Mouse (Mus musculus) stomach, postnatal 0 days (tissue): ENCODE measurements at regions not wholly inside any gene's neighbourhood (a gene's known extent, or its start where the extent isn't known, plus 50 kb on each side); places are given as distances from the start of the nearest gene placed in this dataset.

Source experiments
- CTCF ChIP-seq: IDR thresholded peaks from 2 replicates; pipeline ENCODE4 v1.5.1; 2016; ENCODE audit warnings: antibody characterized with exemption, low read depth, mild to moderate bottlenecking, moderate library complexity
- EP300 ChIP-seq: optimal IDR thresholded peaks from 2 replicates; pipeline ENCODE3; 2016; ENCODE audit warnings: antibody characterized with exemption

DNA sequence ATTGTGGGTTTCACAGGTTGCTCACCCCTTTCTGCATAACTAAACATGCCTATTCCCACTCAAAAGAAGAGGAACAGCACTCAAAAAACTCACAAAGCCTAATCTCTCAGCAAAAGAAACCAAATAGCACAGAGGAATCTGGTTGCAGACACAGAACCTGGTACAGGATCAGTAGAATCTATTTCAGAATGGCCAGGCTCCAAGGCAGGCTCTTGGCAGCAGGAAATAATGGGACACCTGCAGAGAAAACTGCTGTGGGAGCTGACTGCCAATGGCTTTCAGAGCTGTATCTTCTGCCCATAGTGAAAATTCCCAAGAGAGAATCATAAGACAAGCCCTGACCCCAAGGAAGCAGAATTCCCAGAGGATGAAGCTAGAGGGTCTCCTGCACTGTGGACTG lies 234.1 kb upstream of the Hes1 start:
- no peak for TF ChIP-seq CTCF
- TF ChIP-seq EP300 = no peak
